Mouse (Mus musculus): ENCODE data around the gene Foxo1. TPM values are rescaled to one million over a fixed set of nuclear protein-coding genes. Genes with fewer than 3 reads are reported as not detected.
A peak's percentile ranks its signal among the peaks of the same experiment; 100 is the strongest.

The Foxo1 gene
- polyA plus RNA-seq, 1 experiment from 2014 or later: 2.8 TPM

DNA sequence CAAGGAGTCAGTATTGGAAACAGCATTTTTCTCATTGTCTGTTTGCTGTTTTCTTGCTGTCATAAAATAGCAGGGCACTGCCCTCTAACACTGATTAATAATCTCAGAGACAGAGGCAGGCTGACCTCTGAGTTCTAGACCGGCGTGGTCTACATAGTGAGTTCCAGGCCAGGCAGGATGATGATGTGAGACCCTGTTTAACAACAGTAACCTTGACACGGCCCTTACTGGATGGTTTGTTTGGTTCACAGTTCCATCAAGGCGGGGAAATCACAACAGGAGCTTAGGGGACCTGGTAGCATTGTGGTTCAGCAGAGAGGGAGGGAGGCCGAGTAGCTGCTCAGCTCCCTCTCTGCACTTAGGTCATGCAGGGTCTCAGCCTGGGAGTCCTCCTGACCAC lies 25.8 kb downstream of the Foxo1 start:
- Histone ChIP-seq H3K27ac (ENCODE audit: low read depth, low read length) (no peak overlapping the region), H3K27me3 (replicated peaks; ENCODE audit: control insufficient read depth, insufficient read depth, low read length) (no peaks in the 10 kb centered on the region), H3K4me2 (ENCODE audit: low read length) (no peak overlapping the region), H3K36me3 (ENCODE audit: control insufficient read depth, insufficient read depth, low read length) (no peaks in the 10 kb centered on the region), H3K4me3 (ENCODE audit: low read depth, low read length) (no peak overlapping the region), H3K9ac (ENCODE audit: low read length) (no peak overlapping the region), H3K4me1 (ENCODE audit: control insufficient read depth, insufficient read depth, low read length) (no peaks in the 10 kb centered on the region), H3K9me3 (replicated peaks; ENCODE audit: control insufficient read depth, low read length) (no peaks in the 10 kb centered on the region)
- ATAC-seq: no peak
- DNase-seq (ENCODE audit: low spot score): no peak
- WGBS: 63% methylated on average over 5 of the region's 5 CpGs

DNA sequence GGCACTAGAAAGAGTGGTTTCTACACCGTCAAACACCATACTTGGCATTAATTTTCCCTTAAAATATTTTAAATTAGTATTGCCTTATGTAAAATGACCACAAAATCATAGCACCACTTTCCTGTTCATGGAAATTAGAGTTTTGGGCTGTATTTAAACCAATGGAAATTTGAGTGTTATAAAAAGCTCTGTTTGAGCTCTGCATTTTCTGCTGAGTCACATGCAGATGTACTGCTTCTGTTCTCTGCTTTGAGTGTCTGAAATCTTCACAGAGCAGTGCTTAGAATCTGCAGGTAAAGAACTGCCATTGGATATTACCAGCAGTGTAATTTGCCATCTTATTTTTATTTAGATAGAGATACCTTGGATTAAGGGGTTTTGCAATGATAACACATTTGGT lies 27.6 kb downstream of the Foxo1 start:
- no peak overlapping the region for H3K4me2 ChIP-seq (ENCODE audit: low read length)
- no peaks in the 10 kb centered on the region for H3K4me1 ChIP-seq (ENCODE audit: control insufficient read depth, insufficient read depth, low read length)
- no peak overlapping the region for H3K4me3 ChIP-seq (ENCODE audit: low read depth, low read length)
- DNase-seq (ENCODE audit: low spot score) (no peak), ATAC-seq (no peak)
- H3K9me3 ChIP-seq (replicated peaks; ENCODE audit: control insufficient read depth, low read length): no peaks in the 10 kb centered on the region
- H3K9ac ChIP-seq (ENCODE audit: low read length): no peak overlapping the region
- H3K27me3 ChIP-seq (replicated peaks; ENCODE audit: control insufficient read depth, insufficient read depth, low read length): no peaks in the 10 kb centered on the region
- H3K27ac ChIP-seq (ENCODE audit: low read depth, low read length): no peak overlapping the region
- WGBS: 86% methylated on average over 1 of the region's 1 CpGs
- no peaks in the 10 kb centered on the region for H3K36me3 ChIP-seq (ENCODE audit: control insufficient read depth, insufficient read depth, low read length)

DNA sequence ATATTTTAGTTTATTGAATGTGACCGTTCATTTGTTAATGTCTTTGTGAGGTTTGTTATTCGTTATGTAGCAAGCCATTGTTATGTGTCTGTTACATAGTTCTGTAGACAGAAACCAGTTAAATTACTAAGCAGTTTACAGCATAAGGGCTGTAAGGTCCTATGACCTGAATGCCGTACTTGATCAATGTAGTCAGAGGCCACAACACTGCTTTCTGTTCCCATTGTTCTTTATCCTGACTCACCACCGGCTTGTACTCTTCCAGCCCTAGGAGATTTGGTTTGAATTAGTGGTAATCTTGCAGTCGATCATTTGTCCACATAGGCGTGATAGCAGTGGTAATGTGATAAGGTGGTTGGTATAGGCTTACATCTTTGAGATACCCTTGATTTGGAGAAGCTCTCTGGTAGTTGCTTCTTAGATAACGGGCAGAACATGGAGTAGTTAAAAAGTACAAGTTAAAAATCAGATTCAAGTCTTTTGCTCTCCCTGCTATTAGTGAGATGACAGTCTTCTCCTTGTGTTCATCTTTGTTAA lies 28.2 kb downstream of the Foxo1 start:
- ATAC-seq (no peak), DNase-seq (ENCODE audit: low spot score) (no peak)
- WGBS: 74% methylated on average over 7 of the region's 7 CpGs
- no peaks in the 10 kb centered on the region for H3K27me3 ChIP-seq (replicated peaks; ENCODE audit: control insufficient read depth, insufficient read depth, low read length)
- no peak overlapping the region for H3K27ac ChIP-seq (ENCODE audit: low read depth, low read length)
- H3K9me3 ChIP-seq (replicated peaks; ENCODE audit: control insufficient read depth, low read length): no peaks in the 10 kb centered on the region
- no peak overlapping the region for H3K9ac ChIP-seq (ENCODE audit: low read length)
- H3K4me1 ChIP-seq (ENCODE audit: control insufficient read depth, insufficient read depth, low read length): no peaks in the 10 kb centered on the region
- no peak overlapping the region for H3K4me2 ChIP-seq (ENCODE audit: low read length)
- H3K4me3 ChIP-seq (ENCODE audit: low read depth, low read length): no peak overlapping the region
- H3K36me3 ChIP-seq (ENCODE audit: control insufficient read depth, insufficient read depth, low read length): no peaks in the 10 kb centered on the region

DNA sequence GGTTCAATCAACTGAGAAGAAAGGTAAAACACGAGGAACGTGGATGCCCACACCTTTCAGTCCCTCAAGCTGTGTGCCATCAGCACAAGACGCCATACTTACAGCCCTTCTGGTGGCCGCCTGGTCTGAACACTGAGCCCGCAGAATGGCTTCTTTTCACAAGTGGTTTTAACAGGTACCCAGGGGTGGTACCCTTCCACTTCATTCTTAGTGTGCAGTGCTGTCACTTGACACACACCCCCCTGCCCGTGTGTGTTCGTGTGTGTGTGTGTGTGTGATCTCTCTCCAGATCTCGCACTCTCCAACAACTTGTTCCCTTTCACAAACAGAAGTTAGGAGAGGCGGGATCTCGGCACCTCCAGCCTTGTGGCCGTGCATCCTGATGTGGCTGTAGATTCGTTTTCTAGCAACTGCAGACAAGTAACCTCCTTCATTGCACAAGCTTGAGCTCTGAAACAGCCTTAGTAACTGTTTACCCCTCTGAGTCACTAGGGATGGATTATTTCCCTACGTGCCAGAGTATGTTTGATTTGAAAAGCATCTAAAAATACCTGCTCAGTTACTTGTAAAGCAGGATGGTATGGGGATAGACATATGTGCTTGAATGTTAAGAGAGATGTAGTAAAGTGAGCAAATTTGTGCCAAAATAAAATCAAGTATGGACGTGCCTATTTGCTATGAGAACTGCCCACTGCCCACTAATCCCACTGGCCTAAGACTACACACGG lies 29.3 kb downstream of the Foxo1 start:
- Histone ChIP-seq H3K27me3 (replicated peaks; ENCODE audit: control insufficient read depth, insufficient read depth, low read length) (no peaks in the 10 kb centered on the region), H3K9ac (ENCODE audit: low read length) (no peak overlapping the region), H3K4me3 (ENCODE audit: low read depth, low read length) (no peak overlapping the region), H3K9me3 (replicated peaks; ENCODE audit: control insufficient read depth, low read length) (no peaks in the 10 kb centered on the region), H3K4me1 (ENCODE audit: control insufficient read depth, insufficient read depth, low read length) (no peaks in the 10 kb centered on the region), H3K4me2 (ENCODE audit: low read length) (no peak overlapping the region), H3K36me3 (ENCODE audit: control insufficient read depth, insufficient read depth, low read length) (no peaks in the 10 kb centered on the region), H3K27ac (ENCODE audit: low read depth, low read length) (no peak overlapping the region)
- no peak for DNase-seq (ENCODE audit: low spot score)
- ATAC-seq: no peak
- 87% methylated on average over 15 of the region's 15 CpGs for WGBS

DNA sequence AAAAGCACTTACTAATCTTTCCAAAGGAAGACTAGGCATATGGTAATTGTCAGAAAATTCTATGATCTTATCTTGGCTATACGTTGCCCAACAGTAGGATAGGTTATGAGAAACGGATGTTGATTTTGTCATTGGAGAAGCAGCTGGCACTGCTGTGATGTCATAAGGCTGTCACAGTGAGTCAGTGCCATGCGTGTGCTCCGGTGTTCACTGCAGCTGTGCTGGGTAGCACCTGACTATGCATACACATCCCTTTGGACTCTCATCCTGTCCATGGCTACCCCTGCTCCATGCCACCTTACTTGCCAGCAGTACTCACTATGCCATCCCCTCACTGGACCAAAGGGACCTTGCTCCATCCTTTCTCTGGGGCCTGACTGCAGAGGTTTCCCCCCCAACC lies 30.5 kb downstream of the Foxo1 start:
- Histone ChIP-seq H3K27ac (ENCODE audit: low read depth, low read length) (no peak overlapping the region), H3K9me3 (replicated peaks; ENCODE audit: control insufficient read depth, low read length) (no peaks in the 10 kb centered on the region), H3K36me3 (ENCODE audit: control insufficient read depth, insufficient read depth, low read length) (no peaks in the 10 kb centered on the region), H3K4me3 (ENCODE audit: low read depth, low read length) (no peak overlapping the region), H3K27me3 (replicated peaks; ENCODE audit: control insufficient read depth, insufficient read depth, low read length) (no peaks in the 10 kb centered on the region), H3K4me2 (ENCODE audit: low read length) (no peak overlapping the region), H3K9ac (ENCODE audit: low read length) (no peak overlapping the region), H3K4me1 (ENCODE audit: control insufficient read depth, insufficient read depth, low read length) (no peaks in the 10 kb centered on the region)
- DNase-seq (ENCODE audit: low spot score) (no peak), ATAC-seq (no peak)
- WGBS: 89% methylated on average over 4 of the region's 4 CpGs

DNA sequence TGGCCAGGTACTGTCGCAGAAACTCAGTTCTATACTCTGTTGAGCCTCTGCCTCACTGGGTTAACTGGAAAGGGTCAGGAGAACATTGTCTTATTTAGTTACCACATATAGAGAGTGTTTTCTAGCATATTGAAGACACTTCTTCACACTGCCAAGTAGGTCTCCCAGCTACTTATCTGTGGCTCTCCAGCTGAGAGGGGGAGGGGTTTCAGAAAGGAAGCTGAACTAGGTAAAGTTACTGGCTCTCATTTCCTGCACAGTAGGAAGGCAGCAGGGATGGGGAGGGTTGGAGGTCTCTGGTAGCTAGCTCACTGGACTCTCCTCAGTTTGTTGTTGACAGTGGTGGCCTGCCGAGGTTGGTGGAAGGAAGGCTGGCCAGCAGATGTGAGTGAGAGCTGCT lies 31.2 kb downstream of the Foxo1 start:
- no peak for ATAC-seq
- Histone ChIP-seq H3K36me3 (ENCODE audit: control insufficient read depth, insufficient read depth, low read length) (no peaks in the 10 kb centered on the region), H3K4me3 (ENCODE audit: low read depth, low read length) (no peak overlapping the region), H3K9me3 (replicated peaks; ENCODE audit: control insufficient read depth, low read length) (no peaks in the 10 kb centered on the region), H3K27ac (ENCODE audit: low read depth, low read length) (no peak overlapping the region), H3K9ac (ENCODE audit: low read length) (no peak overlapping the region), H3K4me1 (ENCODE audit: control insufficient read depth, insufficient read depth, low read length) (no peaks in the 10 kb centered on the region), H3K27me3 (replicated peaks; ENCODE audit: control insufficient read depth, insufficient read depth, low read length) (no peaks in the 10 kb centered on the region), H3K4me2 (ENCODE audit: low read length) (no peak overlapping the region)
- 60% methylated on average over 2 of the region's 2 CpGs for WGBS
- DNase-seq (ENCODE audit: low spot score): no peak

DNA sequence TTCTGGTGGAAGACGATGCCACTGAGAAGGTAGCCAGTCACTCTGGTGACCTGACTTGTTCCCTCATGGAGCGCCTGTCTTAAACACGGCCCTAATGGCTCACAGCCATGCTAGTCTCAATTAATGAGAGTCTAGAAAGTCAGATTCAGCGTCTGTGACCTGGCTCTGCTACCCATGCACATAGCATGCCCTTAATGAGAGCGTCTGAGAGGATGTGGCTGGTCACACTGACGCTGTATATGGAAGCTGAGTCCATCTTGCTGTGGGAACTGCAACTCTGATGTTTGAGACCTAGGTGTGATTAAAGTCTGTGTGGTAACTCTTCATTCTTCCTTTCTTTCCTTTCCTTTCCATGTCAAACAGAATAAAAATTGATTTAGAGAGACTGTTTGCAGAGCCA lies 32.4 kb downstream of the Foxo1 start:
- 83% methylated on average over 6 of the region's 6 CpGs for WGBS
- H3K4me3 ChIP-seq (ENCODE audit: low read depth, low read length): no peak overlapping the region
- H3K27ac ChIP-seq (ENCODE audit: low read depth, low read length): no peak overlapping the region
- H3K4me1 ChIP-seq (ENCODE audit: control insufficient read depth, insufficient read depth, low read length): no peaks in the 10 kb centered on the region
- no peak overlapping the region for H3K9ac ChIP-seq (ENCODE audit: low read length)
- no peaks in the 10 kb centered on the region for H3K27me3 ChIP-seq (replicated peaks; ENCODE audit: control insufficient read depth, insufficient read depth, low read length)
- DNase-seq (ENCODE audit: low spot score) (no peak), ATAC-seq (no peak)
- H3K36me3 ChIP-seq (ENCODE audit: control insufficient read depth, insufficient read depth, low read length): no peaks in the 10 kb centered on the region
- H3K4me2 ChIP-seq (ENCODE audit: low read length): no peak overlapping the region
- no peaks in the 10 kb centered on the region for H3K9me3 ChIP-seq (replicated peaks; ENCODE audit: control insufficient read depth, low read length)

DNA sequence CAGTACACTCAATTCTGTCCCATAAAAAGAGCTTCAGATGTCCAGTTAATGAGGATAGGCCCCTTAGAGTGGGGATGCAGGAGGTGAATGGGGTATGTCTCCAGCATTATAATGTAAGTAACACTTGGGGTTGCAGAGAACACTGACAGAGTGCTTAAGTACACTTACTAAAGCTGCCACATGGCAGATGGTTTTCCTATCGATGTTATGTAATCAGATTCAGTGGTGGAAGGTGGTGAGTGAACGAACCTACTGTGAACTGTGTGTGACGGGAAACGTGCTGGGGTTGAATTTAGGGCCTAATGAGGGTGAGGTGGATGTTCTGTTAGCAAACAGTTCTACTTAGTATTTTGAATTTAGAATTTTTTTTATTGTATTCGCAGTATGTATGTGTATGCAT lies 35.2 kb downstream of the Foxo1 start:
- Histone ChIP-seq H3K9me3 (replicated peaks; ENCODE audit: control insufficient read depth, low read length) (no peaks in the 10 kb centered on the region), H3K4me2 (ENCODE audit: low read length) (no peak overlapping the region), H3K4me3 (ENCODE audit: low read depth, low read length) (no peak overlapping the region), H3K36me3 (ENCODE audit: control insufficient read depth, insufficient read depth, low read length) (no peaks in the 10 kb centered on the region), H3K27ac (ENCODE audit: low read depth, low read length) (no peak overlapping the region), H3K27me3 (replicated peaks; ENCODE audit: control insufficient read depth, insufficient read depth, low read length) (no peaks in the 10 kb centered on the region), H3K9ac (ENCODE audit: low read length) (no peak overlapping the region), H3K4me1 (ENCODE audit: control insufficient read depth, insufficient read depth, low read length) (no peaks in the 10 kb centered on the region)
- ATAC-seq (no peak), DNase-seq (ENCODE audit: low spot score) (peak; percentile 10)
- WGBS: 56% methylated on average over 5 of the region's 5 CpGs

DNA sequence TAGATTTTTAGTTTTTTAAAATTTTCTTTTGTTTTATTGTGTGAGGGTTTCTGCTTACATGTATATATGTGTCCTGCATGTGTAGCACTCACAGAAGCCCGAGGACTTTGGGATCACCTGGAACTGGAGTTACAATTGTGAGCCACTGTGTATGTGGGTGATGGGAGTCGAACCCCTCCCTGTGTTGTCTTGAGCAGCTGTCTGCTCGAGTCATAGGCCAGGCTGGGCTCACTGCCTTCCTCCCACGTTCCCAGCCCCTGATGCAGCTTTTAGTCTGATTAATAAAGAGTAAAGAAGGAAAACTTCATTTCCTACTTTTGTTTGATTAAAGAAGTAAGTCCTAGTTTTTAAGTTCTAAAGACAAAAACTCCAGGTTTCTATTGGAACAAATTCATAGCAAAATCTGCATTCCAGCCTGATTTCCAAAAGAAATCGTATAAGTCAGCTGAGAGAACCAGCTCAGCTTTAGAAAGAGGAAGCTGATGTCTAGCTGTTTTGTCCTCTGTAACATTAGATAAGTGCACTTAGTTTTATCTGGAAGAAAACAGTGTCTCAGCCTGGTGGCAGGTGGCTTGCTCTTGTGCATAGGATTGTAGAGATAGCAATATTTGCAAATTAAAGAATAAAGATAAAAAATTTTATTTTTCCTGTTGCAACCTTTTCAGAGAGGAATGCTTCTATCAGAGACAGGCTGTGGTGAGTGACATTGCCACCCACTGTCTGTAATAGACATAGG lies 40.6 kb downstream of the Foxo1 start:
- ATAC-seq: no peak
- H3K4me2 ChIP-seq (ENCODE audit: low read length): no peak overlapping the region
- no peak overlapping the region for H3K27ac ChIP-seq (ENCODE audit: low read depth, low read length)
- H3K36me3 ChIP-seq (ENCODE audit: control insufficient read depth, insufficient read depth, low read length): no peaks in the 10 kb centered on the region
- no peaks in the 10 kb centered on the region for H3K27me3 ChIP-seq (replicated peaks; ENCODE audit: control insufficient read depth, insufficient read depth, low read length)
- no peak overlapping the region for H3K9ac ChIP-seq (ENCODE audit: low read length)
- no peaks in the 10 kb centered on the region for H3K9me3 ChIP-seq (replicated peaks; ENCODE audit: control insufficient read depth, low read length)
- DNase-seq (ENCODE audit: low spot score): no peak
- 69% methylated on average over 5 of the region's 5 CpGs for WGBS
- H3K4me3 ChIP-seq (ENCODE audit: low read depth, low read length): no peak overlapping the region
- no peaks in the 10 kb centered on the region for H3K4me1 ChIP-seq (ENCODE audit: control insufficient read depth, insufficient read depth, low read length)
